Mouse (Mus musculus) hindbrain, embryonic 15.5 days (tissue): ENCODE measurements at regions not wholly inside any gene's neighbourhood (a gene's known extent, or its start where the extent isn't known, plus 50 kb on each side); places are given as distances from the start of the nearest gene placed in this dataset. TPM values are rescaled to one million over a fixed set of nuclear protein-coding genes. Genes with fewer than 3 reads are reported as not detected.
A peak's percentile ranks its signal among the peaks of the same experiment; 100 is the strongest.

Experiments
- ATAC-seq: fragments of 200-750 bp; cut with Nextera tagmentation; 2 replicates; pipeline ENCODE4 v1.8.0; 2017; ENCODE audit warnings: low read depth, moderate number of reproducible peaks, moderate TSS enrichment; ENCODE audit not compliant: low FRiP score
- H3K27ac ChIP-seq: fragments of 300-500 bp; sonication (generic); replicated peaks from 2 replicates; pipeline ENCODE4 v1.5.1; 2015; ENCODE audit warnings: mild to moderate bottlenecking, inconsistent platforms
- H3K27me3 ChIP-seq: fragments of 300-500 bp; sonication (generic); 2 replicates; pipeline ENCODE4 v1.6.1; 2015; ENCODE audit warnings: control low read depth, inconsistent platforms
- H3K36me3 ChIP-seq: fragments of 300-500 bp; sonication (generic); 2 replicates; pipeline ENCODE4 v1.6.1; 2015; ENCODE audit warnings: control low read depth, inconsistent platforms
- H3K4me1 ChIP-seq: fragments of 300-500 bp; sonication (generic); replicated peaks from 2 replicates; pipeline ENCODE4 v1.6.1; 2015; ENCODE audit warnings: control low read depth, inconsistent platforms
- H3K4me2 ChIP-seq: fragments of 300-500 bp; sonication (generic); 2 replicates; pipeline ENCODE4 v1.6.1; 2015; ENCODE audit warnings: moderate library complexity, mild to moderate bottlenecking, inconsistent platforms
- H3K4me3 ChIP-seq: fragments of 300-500 bp; sonication (generic); 2 replicates; pipeline ENCODE4 v1.5.1; 2015; ENCODE audit warnings: mild to moderate bottlenecking, inconsistent platforms
- H3K9ac ChIP-seq: fragments of 300-500 bp; sonication (generic); 2 replicates; pipeline ENCODE4 v1.6.1; 2015; ENCODE audit warnings: inconsistent platforms
- H3K9me3 ChIP-seq: fragments of 300-500 bp; sonication (generic); 2 replicates; pipeline ENCODE4 v1.6.1; 2016; ENCODE audit warnings: control low read depth, inconsistent platforms
- WGBS: fragments of 180-500 bp; shearing (Covaris S2); methylation state at CpG from one replicate; pipeline ENCODE4 v1.1.7; 2015; 5-methylcytosine and 5-hydroxymethylcytosine counted together
- microRNA-seq: library from miRNA; unstranded; fragments of <30 nt; microRNA quantifications from one replicate; pipeline ENCODE4, GENCODE M21; 2016

- Histone ChIP-seq H3K4me3 (no peak overlapping the region), H3K4me1 (0 out of 2 replicates have a peak, but pooled peaks cover 5% of the 10 kb centered on the region), H3K9me3 (no peaks in the 10 kb centered on the region), H3K9ac (no peak overlapping the region), H3K27me3 (no peaks in the 10 kb centered on the region), H3K36me3 (no peaks in the 10 kb centered on the region), H3K27ac (no peak overlapping the region), H3K4me2 (no peak overlapping the region)
- 6% methylated on average over 3 of the region's 3 CpGs for WGBS
- peak; percentile 54; the same call in 1 of the 2 replicates for ATAC-seq
These were observed 244.2 kb downstream of the Atp6ap1l start for GRCm38 (mm10) chr13:90660950-90661349.

DNA sequence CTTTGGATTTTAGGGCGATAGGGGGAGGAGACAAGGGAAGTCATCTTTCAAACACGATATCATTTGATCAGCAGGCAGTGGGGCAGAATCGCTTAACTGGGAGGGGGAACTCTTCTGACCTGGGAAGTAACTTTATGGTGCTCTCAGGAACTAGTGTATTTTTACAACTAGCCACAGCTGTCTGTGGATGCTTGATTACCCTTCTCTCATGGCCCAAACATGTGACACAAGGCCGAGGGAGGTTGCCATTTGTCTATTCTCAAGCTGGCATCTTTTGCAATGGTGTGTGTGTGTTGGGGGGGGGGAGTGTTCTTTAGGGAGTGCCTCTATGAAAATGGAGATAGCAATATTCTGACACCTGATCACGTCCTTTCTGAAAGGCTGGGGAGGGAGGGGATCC is 246.1 kb downstream of the Atp6ap1l start:
- Histone ChIP-seq H3K27me3 (no peaks in the 10 kb centered on the region), H3K4me3 (no peak overlapping the region), H3K36me3 (no peaks in the 10 kb centered on the region), H3K27ac (no peak overlapping the region), H3K9ac (no peak overlapping the region), H3K4me1 (0 out of 2 replicates have a peak, but pooled peaks cover 5% of the 10 kb centered on the region), H3K9me3 (no peaks in the 10 kb centered on the region), H3K4me2 (no peak overlapping the region)
- ATAC-seq, result no peak
- WGBS, result 66% methylated on average over 5 of the region's 5 CpGs

DNA sequence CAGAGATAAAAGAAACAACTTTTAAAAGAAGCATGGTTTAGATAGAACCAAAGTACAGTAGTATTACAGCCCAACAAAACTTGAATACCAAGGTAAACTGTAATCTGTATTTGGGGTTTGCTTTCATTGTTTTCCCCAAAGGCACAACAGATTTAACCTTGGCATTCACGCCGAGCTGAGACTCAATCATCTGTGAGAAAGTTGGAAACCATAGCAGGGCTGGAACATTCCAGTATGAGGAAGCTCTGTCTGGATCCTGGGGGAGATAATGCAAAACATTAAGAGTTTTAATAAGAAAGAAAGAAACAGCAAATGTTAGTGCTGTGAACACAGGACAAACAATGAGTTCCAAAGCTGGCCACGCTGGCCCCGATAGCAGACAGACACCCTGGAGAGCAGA is 258.8 kb downstream of the Atp6ap1l start:
- Histone ChIP-seq H3K27me3 (no peaks in the 10 kb centered on the region), H3K9me3 (no peaks in the 10 kb centered on the region), H3K9ac (no peak overlapping the region), H3K4me3 (no peak overlapping the region), H3K4me1 (peaks cover 15% of the 10 kb centered on the region), H3K27ac (no peak overlapping the region), H3K36me3 (no peaks in the 10 kb centered on the region), H3K4me2 (no peak overlapping the region)
- ATAC-seq, result no peak
- 61% methylated on average over 4 of the region's 4 CpGs for WGBS

- no peak; the same call in 1 of the 2 replicates for ATAC-seq
- no peak overlapping the region for H3K27ac ChIP-seq
These were observed 260.9 kb downstream of the Atp6ap1l start for GRCm38 (mm10) chr13:90644216-90644615.

GRCm38 (mm10) chr13:90643575-90644215 is 261.5 kb downstream of the Atp6ap1l start:
- ATAC-seq, result peak; percentile 65
- Histone ChIP-seq H3K4me3 (no peak overlapping the region), H3K4me1 (peaks cover 15% of the 10 kb centered on the region), H3K36me3 (no peaks in the 10 kb centered on the region), H3K4me2 (no peak overlapping the region; the same call in 1 of the 2 replicates), H3K9ac (no peak overlapping the region), H3K27ac (peak overlapping the region; percentile 57; the same call in 1 of the 2 replicates), H3K27me3 (no peaks in the 10 kb centered on the region), H3K9me3 (no peaks in the 10 kb centered on the region)
- 37% methylated on average over 4 of the region's 4 CpGs for WGBS

More at GRCm38 (mm10) chr13:90644216-90644615, 260.9 kb downstream of the Atp6ap1l start:
- Histone ChIP-seq H3K4me2 (no peak overlapping the region), H3K27me3 (no peaks in the 10 kb centered on the region), H3K36me3 (no peaks in the 10 kb centered on the region), H3K4me3 (no peak overlapping the region), H3K9me3 (no peaks in the 10 kb centered on the region), H3K9ac (no peak overlapping the region), H3K4me1 (peaks cover 15% of the 10 kb centered on the region)

DNA sequence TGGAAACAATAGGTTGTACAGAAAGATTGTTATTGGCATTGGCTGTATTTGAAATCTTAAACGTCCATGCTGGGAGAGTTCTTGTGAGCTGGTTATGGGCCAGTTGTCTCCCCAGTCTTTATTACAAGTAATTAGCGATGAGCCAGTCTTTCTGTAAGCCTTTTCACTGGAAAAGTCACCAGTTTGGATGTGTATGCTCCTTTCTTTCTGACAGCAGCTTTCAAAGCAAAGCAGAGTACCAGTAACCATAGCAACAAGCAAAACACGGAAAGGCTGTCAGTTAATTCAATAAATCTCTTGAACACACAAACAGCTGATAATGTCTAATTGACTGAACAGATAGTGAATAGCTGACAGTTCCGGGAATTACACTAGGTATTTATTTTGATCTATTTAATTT is 262.0 kb downstream of the Atp6ap1l start:
- Histone ChIP-seq H3K9me3 (no peaks in the 10 kb centered on the region), H3K27ac (peak overlapping the region; percentile 73), H3K27me3 (no peaks in the 10 kb centered on the region), H3K9ac (no peak overlapping the region), H3K36me3 (no peaks in the 10 kb centered on the region), H3K4me2 (0 out of 2 replicates have a peak overlapping the region, but pooled peaks have one; percentile 11), H3K4me3 (no peak overlapping the region), H3K4me1 (peaks cover 15% of the 10 kb centered on the region)
- peak; percentile 76 for ATAC-seq
- WGBS, result 12% methylated on average over 4 of the region's 4 CpGs

DNA sequence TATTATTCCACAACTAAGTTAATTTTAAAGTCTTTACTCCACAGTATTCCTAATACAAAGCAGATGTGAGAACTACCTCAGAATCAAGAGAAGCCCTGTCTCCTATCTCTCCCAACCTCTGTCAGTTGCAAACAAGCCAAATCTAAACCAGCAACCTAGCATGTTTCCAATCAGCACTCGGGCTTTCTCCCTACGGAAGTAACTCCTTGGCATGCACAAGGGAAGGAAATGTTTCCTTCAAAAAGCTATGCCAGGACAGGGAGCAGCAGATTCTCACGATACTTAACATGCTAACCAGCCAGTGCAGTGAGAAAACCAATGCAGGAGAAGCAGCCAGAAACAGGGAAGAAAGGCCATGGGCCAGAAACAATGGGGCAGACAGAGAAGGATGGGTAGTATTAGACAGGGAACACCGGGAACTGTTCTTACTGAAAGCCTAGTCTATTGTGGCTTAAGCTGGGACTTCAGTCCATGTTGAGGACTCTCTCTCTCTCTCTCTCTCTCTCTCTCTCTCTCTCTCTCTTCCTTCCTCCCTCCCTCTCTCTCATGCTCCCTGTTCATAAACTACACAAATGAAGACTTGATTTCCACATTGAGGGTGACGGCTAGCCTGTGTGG is 262.8 kb downstream of the Atp6ap1l start:
- H3K9me3 ChIP-seq, result no peaks in the 10 kb centered on the region
- peak; percentile 63 for ATAC-seq
- H3K4me1 ChIP-seq, result peaks cover 15% of the 10 kb centered on the region
- H3K27ac ChIP-seq, result peak overlapping the region; percentile 73
- WGBS, result 42% methylated on average over 5 of the region's 5 CpGs
- no peaks in the 10 kb centered on the region for H3K36me3 ChIP-seq
- H3K9ac ChIP-seq, result no peak overlapping the region
- H3K4me2 ChIP-seq, result no peak overlapping the region
- H3K27me3 ChIP-seq, result no peaks in the 10 kb centered on the region
- no peak overlapping the region for H3K4me3 ChIP-seq

Small RNA genes lying in the stretch of these regions (microRNA-seq; reads per million reads assigned to microRNA genes)
- gene Gm44338, result not detected
